Mouse (Mus musculus) cortical plate, adult 2 months (tissue): ENCODE data around the gene Cacnb4. TPM values are rescaled to one million over a fixed set of nuclear protein-coding genes. Genes with fewer than 3 reads are reported as not detected.

Experiments
- H3K27ac ChIP-seq: fragments of 200-500 bp; 2 replicates; pipeline ENCODE4 v1.5.1; 2012; ENCODE audit warnings: low read length, control low read depth, inconsistent platforms; ENCODE audit not compliant: insufficient read depth
- H3K4me1 ChIP-seq: fragments of 200-500 bp; 2 replicates; pipeline ENCODE4 v1.6.1; 2011; ENCODE audit warnings: low read length; ENCODE audit not compliant: control insufficient read depth, insufficient read depth
- H3K4me3 ChIP-seq: fragments of 200-500 bp; 2 replicates; pipeline ENCODE4 v1.5.1; 2011; ENCODE audit warnings: mild to moderate bottlenecking, low read length, control low read depth; ENCODE audit not compliant: insufficient read depth
- CTCF ChIP-seq: fragments of 200-500 bp; IDR thresholded peaks from 2 replicates; pipeline ENCODE4 v1.5.1; 2011; ENCODE audit warnings: mild to moderate bottlenecking, control low read depth, low read length; ENCODE audit not compliant: insufficient read depth; ENCODE audit errors: extremely low read depth
- POLR2A ChIP-seq: fragments of 200-500 bp; IDR thresholded peaks from 2 replicates; pipeline ENCODE4 v1.6.1; 2011; ENCODE audit warnings: mild to moderate bottlenecking, low read length, control low read depth; ENCODE audit not compliant: insufficient read depth; ENCODE audit errors: extremely low read depth
- polyA plus RNA-seq: library from polyadenylated mRNA; depleted of rRNA; stranded (reverse); fragments of >200 nt; gene quantifications from 2 replicates; pipeline ENCODE4 v1.2.3, GENCODE M21; 2012

Cacnb4 gene
- polyA plus RNA-seq, 1 experiment, result 70.3 TPM

GRCm38 (mm10) chr2:52492867-52493266 lies 183.8 kb downstream of the Cacnb4 start:
- Histone ChIP-seq H3K4me1 (peaks cover 14% of the 10 kb centered on the region), H3K4me3 (no peak overlapping the region), H3K27ac (no peak overlapping the region)
- no peak for TF ChIP-seq CTCF
- TF ChIP-seq POLR2A, result no peak

DNA sequence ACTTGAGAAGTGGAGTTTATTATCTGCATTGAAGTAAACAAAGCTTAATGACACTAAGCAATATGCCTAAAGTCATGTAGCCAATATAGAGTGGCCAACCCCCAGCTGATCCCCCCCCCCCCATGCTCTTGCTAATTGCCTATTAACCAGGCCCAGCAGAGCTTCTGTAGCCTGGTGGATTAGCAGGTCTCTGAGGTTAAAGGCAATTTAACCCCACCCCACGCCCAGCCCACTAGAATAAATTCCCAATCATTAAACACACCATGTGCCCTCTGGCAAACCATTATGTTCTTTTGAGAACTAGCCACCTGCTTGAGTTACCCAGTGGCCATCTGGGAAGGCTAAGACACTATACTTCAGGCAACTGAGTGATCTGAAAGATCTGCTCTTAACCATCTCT lies 186.8 kb downstream of the Cacnb4 start:
- TF ChIP-seq CTCF (no peak), POLR2A (no peak)
- H3K4me3 ChIP-seq, result no peak overlapping the region
- H3K4me1 ChIP-seq, result peaks cover 9% of the 10 kb centered on the region
- no peak overlapping the region for H3K27ac ChIP-seq

GRCm38 (mm10) chr2:52483496-52483895 lies 193.1 kb downstream of the Cacnb4 start:
- TF ChIP-seq POLR2A (no peak), CTCF (no peak)
- Histone ChIP-seq H3K27ac (no peak overlapping the region), H3K4me1 (peaks cover 7% of the 10 kb centered on the region), H3K4me3 (no peak overlapping the region)

DNA sequence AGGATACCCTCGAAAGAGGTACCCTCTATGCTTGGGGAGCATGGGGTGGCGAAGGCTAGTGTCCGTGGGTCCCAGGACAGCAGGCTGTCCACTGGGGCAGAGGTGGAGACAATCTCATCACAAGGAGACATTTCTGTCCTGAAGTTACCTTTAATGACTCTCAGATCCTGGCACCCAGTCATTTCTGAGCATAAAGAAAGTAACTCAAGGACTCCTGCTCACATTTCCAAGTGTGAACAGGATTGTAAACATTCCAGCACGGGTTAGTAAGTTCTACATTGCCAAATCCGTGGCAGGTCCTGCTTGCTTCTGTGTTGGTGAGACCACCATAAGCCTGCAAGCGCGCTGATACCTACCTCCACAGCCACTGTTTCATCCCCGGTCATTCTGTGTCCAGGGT lies 196.2 kb downstream of the Cacnb4 start:
- no peak overlapping the region for H3K4me3 ChIP-seq
- H3K4me1 ChIP-seq, result peaks cover 4% of the 10 kb centered on the region; the same call in 1 of the 2 replicates
- TF ChIP-seq POLR2A, result no peak
- no peak for TF ChIP-seq CTCF
- H3K27ac ChIP-seq, result no peak overlapping the region

- Histone ChIP-seq H3K4me3 (no peak overlapping the region), H3K27ac (no peak overlapping the region), H3K4me1 (peaks cover 2% of the 10 kb centered on the region; the same call in 1 of the 2 replicates)
- TF ChIP-seq POLR2A (no peak), CTCF (no peak)
Observed at GRCm38 (mm10) chr2:52478501-52478900, 198.1 kb downstream of the Cacnb4 start.

DNA sequence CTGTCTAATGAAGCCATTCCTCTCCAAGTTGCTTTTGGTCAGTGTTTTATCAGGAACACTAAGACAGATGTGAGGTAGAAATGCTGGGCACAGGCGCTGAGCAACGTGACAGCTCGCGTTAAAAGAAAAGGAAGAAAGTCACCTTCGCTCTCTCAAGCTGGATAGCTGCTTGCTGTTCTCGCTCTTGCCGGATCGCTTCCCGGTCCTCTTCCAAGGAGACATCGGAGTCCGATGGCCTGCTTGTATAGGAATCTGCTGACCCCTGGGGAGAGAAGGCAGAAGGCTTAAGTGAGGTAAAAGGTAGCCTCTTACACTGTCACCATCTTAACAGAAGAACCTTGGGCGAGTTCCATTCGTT lies 199.1 kb downstream of the Cacnb4 start:
- H3K4me3 ChIP-seq, result no peak overlapping the region
- H3K4me1 ChIP-seq, result no peaks in the 10 kb centered on the region
- no peak overlapping the region for H3K27ac ChIP-seq
- no peak for TF ChIP-seq CTCF
- no peak for TF ChIP-seq POLR2A

GRCm38 (mm10) chr2:52476801-52477549 lies 199.7 kb downstream of the Cacnb4 start:
- no peak overlapping the region for H3K27ac ChIP-seq
- no peak overlapping the region for H3K4me3 ChIP-seq
- no peaks in the 10 kb centered on the region; the same call in 1 of the 2 replicates for H3K4me1 ChIP-seq
- TF ChIP-seq CTCF (no peak), POLR2A (no peak)

DNA sequence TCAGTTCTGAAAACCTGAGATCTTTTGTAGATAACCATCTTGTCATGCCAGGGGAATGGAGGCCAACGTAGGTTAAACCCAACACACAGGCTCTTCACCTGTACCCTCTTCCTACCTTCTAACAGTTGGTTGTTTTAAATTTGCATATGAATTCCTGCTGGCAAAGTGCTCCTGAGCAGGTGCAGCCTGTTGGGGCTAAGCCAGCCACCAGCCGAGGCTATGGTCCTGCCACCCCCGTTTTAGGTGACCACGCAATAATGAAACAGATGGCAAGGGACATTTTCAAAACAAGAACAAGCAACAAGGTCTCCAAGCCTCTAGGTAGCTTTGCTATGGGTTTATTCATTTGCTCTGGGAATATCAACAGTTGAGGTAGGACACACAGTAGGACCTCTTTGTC lies 200.8 kb downstream of the Cacnb4 start:
- no peak overlapping the region for H3K27ac ChIP-seq
- no peak overlapping the region for H3K4me3 ChIP-seq
- no peaks in the 10 kb centered on the region; the same call in 1 of the 2 replicates for H3K4me1 ChIP-seq
- TF ChIP-seq POLR2A, result no peak
- TF ChIP-seq CTCF, result no peak

- no peaks in the 10 kb centered on the region; the same call in 1 of the 2 replicates for H3K4me1 ChIP-seq
- H3K27ac ChIP-seq, result no peak overlapping the region
- TF ChIP-seq POLR2A, result no peak
- TF ChIP-seq CTCF, result no peak
- H3K4me3 ChIP-seq, result no peak overlapping the region
Observed at GRCm38 (mm10) chr2:52474570-52474969, 202.1 kb downstream of the Cacnb4 start.
